Mouse (Mus musculus) thymus, postnatal 36 days (tissue): ENCODE measurements at regions not wholly inside any gene's neighbourhood (a gene's known extent, or its start where the extent isn't known, plus 50 kb on each side); places are given as distances from the start of the nearest gene placed in this dataset.

Experiments
- DNase-seq, 2 experiments: peaks; one replicate each; pipeline ENCODE4 v3.0.0; 2022; ENCODE audit warnings: mixed read lengths in 2 of 2

GRCm38 (mm10) chr4:10774557-10775215, 99.6 kb upstream of the 2610301B20Rik start:
- DNase-seq = no peak

GRCm38 (mm10) chr4:10786701-10787100, 87.6 kb upstream of the 2610301B20Rik start:
- no peak for DNase-seq

GRCm38 (mm10) chr4:10788306-10788705, 86.0 kb upstream of the 2610301B20Rik start:
- DNase-seq = no peak

GRCm38 (mm10) chr4:10789141-10789540, 85.2 kb upstream of the 2610301B20Rik start:
- DNase-seq = no peak

GRCm38 (mm10) chr4:10792628-10793027, 81.7 kb upstream of the 2610301B20Rik start:
- no peak for DNase-seq

- DNase-seq = no peak
These were observed 79.8 kb upstream of the 2610301B20Rik start for GRCm38 (mm10) chr4:10794471-10794870.

- DNase-seq = no peak
These were observed 73.3 kb upstream of the 2610301B20Rik start for GRCm38 (mm10) chr4:10800780-10801553.

GRCm38 (mm10) chr4:10804735-10805134, 69.6 kb upstream of the 2610301B20Rik start:
- no peak for DNase-seq

GRCm38 (mm10) chr4:10807260-10807659, 67.0 kb upstream of the 2610301B20Rik start:
- DNase-seq = no peak

GRCm38 (mm10) chr4:10812931-10813330, 61.4 kb upstream of the 2610301B20Rik start:
- DNase-seq = no peak
